Mouse (Mus musculus): ENCODE results near the gene Gm17693. TPM values are rescaled to one million over a fixed set of nuclear protein-coding genes. Genes with fewer than 3 reads are reported as not detected.

The Gm17693 gene
- not detected for polyA plus RNA-seq (2017; shearing (Covaris generic))

DNA sequence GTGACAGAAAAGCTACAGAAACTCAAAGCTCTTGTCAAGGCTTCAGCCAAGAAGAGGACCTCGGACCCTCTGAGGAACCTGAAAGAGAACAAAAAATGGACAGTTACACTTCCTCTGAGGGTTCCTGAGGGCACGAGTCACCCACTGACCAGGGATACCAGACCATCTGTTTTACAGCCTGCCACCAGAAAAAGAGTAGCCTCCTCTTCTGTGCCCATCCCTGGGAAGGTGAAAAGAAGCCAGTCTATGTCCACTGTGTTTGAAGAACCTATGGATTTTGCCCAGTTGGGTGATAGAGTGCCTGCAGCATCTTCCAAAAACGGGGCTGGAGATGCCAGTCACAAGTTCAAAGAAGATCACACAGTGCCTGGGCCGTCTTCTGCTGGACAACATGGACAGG, at the start of gene Gm17693:
TSS of gene Gm17693 (plus strand) at position 301 of the 400 bp plus-strand sequence.

Measured in CD4-positive, CD25-positive, alpha-beta regulatory T cell, adult 9 weeks (primary cell).